Mouse (Mus musculus) hindbrain, embryonic 12.5 days (tissue): ENCODE measurements around the gene Cers2. TPM values are rescaled to one million over a fixed set of nuclear protein-coding genes. Genes with fewer than 3 reads are reported as not detected.
"Not testable (repeated sequence)": the region's sequence is repeated elsewhere in the genome, so short reads cannot be mapped to it uniquely, and the experiment has no call there.

Experiments
- ATAC-seq: fragments of 200-750 bp; cut with Nextera tagmentation; 2 replicates; pipeline ENCODE4 v1.8.0; 2017; ENCODE audit warnings: moderate TSS enrichment; ENCODE audit not compliant: low FRiP score
- H3K27ac ChIP-seq: fragments of 300-500 bp; sonication (generic); 2 replicates; pipeline ENCODE4 v1.5.1; 2016; ENCODE audit warnings: mild to moderate bottlenecking
- H3K27me3 ChIP-seq: fragments of 300-500 bp; sonication (generic); 2 replicates; pipeline ENCODE4 v1.6.1; 2016; ENCODE audit warnings: mild to moderate bottlenecking
- H3K36me3 ChIP-seq: fragments of 300-500 bp; sonication (generic); 2 replicates; pipeline ENCODE4 v1.6.1; 2016; ENCODE audit warnings: mild to moderate bottlenecking
- H3K4me1 ChIP-seq: fragments of 300-500 bp; sonication (generic); 2 replicates; pipeline ENCODE4 v1.6.1; 2016
- H3K4me2 ChIP-seq: fragments of 300-500 bp; sonication (generic); replicated peaks from 2 replicates; pipeline ENCODE4 v1.6.1; 2016; ENCODE audit warnings: mild to moderate bottlenecking
- H3K4me3 ChIP-seq: fragments of 300-500 bp; sonication (generic); 2 replicates; pipeline ENCODE4 v1.5.1; 2016; ENCODE audit warnings: mild to moderate bottlenecking
- H3K9ac ChIP-seq: fragments of 300-500 bp; sonication (generic); 2 replicates; pipeline ENCODE4 v1.6.1; 2016; ENCODE audit warnings: mild to moderate bottlenecking, moderate library complexity
- H3K9me3 ChIP-seq: fragments of 300-500 bp; sonication (generic); replicated peaks from 2 replicates; pipeline ENCODE4 v1.6.1; 2016; ENCODE audit warnings: mild to moderate bottlenecking
- WGBS: fragments of 180-500 bp; shearing (Covaris S2); methylation state at CpG from one replicate; pipeline ENCODE4 v1.1.7; 2016; 5-methylcytosine and 5-hydroxymethylcytosine counted together
- polyA plus RNA-seq: library from polyadenylated mRNA; unstranded; fragments of >200 nt; fragmentation: Nextera tagmentation; extraction: Ambion mirVana; gene quantifications from 2 replicates; pipeline ENCODE4 v1.2.1, GENCODE M21; 2016

The Cers2 gene
- polyA plus RNA-seq, 1 experiment from 2014 or later, result 115 TPM

GRCm38 (mm10) chr3:95328803-95329404, 14.3 kb downstream of the Cers2 start:
- H3K4me2 ChIP-seq, result no peak overlapping the region
- H3K9ac ChIP-seq, result no peak overlapping the region
- ATAC-seq, result no peak
- no peak overlapping the region for H3K4me3 ChIP-seq
- no peaks in the 10 kb centered on the region for H3K4me1 ChIP-seq
- peaks cover 83% of the 10 kb centered on the region for H3K36me3 ChIP-seq
- no peaks in the 10 kb centered on the region for H3K27me3 ChIP-seq
- no peaks in the 10 kb centered on the region for H3K9me3 ChIP-seq
- 98% methylated on average over 1 of the region's 1 CpGs for WGBS
- H3K27ac ChIP-seq, result no peak overlapping the region

GRCm38 (mm10) chr3:95331528-95331927, 16.9 kb downstream of the Cers2 start:
- 75% methylated on average over 1 of the region's 1 CpGs for WGBS
- H3K36me3 ChIP-seq, result peaks cover 79% of the 10 kb centered on the region

GRCm38 (mm10) chr3:95337345-95337744, 22.8 kb downstream of the Cers2 start:
- no peaks in the 10 kb centered on the region for H3K27me3 ChIP-seq
- H3K4me3 ChIP-seq, result no peak overlapping the region
- no peak for ATAC-seq
- H3K9ac ChIP-seq, result no peak overlapping the region
- H3K9me3 ChIP-seq, result no peaks in the 10 kb centered on the region
- H3K36me3 ChIP-seq, result peaks cover 94% of the 10 kb centered on the region
- H3K27ac ChIP-seq, result no peak overlapping the region
- no peak overlapping the region for H3K4me2 ChIP-seq
- no peaks in the 10 kb centered on the region for H3K4me1 ChIP-seq
- 94% methylated on average over 4 of the region's 4 CpGs for WGBS

More at GRCm38 (mm10) chr3:95331528-95331927, 16.9 kb downstream of the Cers2 start:
- no peak overlapping the region for H3K4me2 ChIP-seq
- H3K9me3 ChIP-seq, result no peaks in the 10 kb centered on the region
- no peak overlapping the region for H3K4me3 ChIP-seq
- H3K4me1 ChIP-seq, result no peaks in the 10 kb centered on the region
- no peak for ATAC-seq
- H3K27me3 ChIP-seq, result no peaks in the 10 kb centered on the region
- no peak overlapping the region for H3K27ac ChIP-seq
- no peak overlapping the region for H3K9ac ChIP-seq

- no peaks in the 10 kb centered on the region for H3K9me3 ChIP-seq
- H3K27ac ChIP-seq, result no peak overlapping the region
- H3K4me2 ChIP-seq, result no peak overlapping the region
- no peak overlapping the region for H3K4me3 ChIP-seq
- H3K27me3 ChIP-seq, result no peaks in the 10 kb centered on the region
- peaks cover 94% of the 10 kb centered on the region for H3K36me3 ChIP-seq
- no peak overlapping the region for H3K9ac ChIP-seq
- no peak for ATAC-seq
- H3K4me1 ChIP-seq, result no peaks in the 10 kb centered on the region
- WGBS, result 94% methylated on average over 4 of the region's 4 CpGs
These were observed 23.7 kb downstream of the Cers2 start for GRCm38 (mm10) chr3:95338251-95338650.

GRCm38 (mm10) chr3:95343356-95344000, 28.9 kb downstream of the Cers2 start:
- WGBS, result 97% methylated on average over 9 of the region's 9 CpGs
- not testable (repeated sequence) for ATAC-seq, H3K9ac ChIP-seq, H3K4me3 ChIP-seq, H3K4me2 ChIP-seq, H3K27ac ChIP-seq, H3K27me3 ChIP-seq, H3K4me1 ChIP-seq, H3K9me3 ChIP-seq
- peaks cover 87% of the 10 kb centered on the region for H3K36me3 ChIP-seq

GRCm38 (mm10) chr3:95346454-95346853, 31.9 kb downstream of the Cers2 start:
- no peak for ATAC-seq
- H3K4me1 ChIP-seq, result no peaks in the 10 kb centered on the region
- no peak overlapping the region for H3K4me2 ChIP-seq
- H3K27me3 ChIP-seq, result no peaks in the 10 kb centered on the region
- H3K9me3 ChIP-seq, result no peaks in the 10 kb centered on the region
- peaks cover 82% of the 10 kb centered on the region for H3K36me3 ChIP-seq
- no peak overlapping the region for H3K4me3 ChIP-seq
- 95% methylated on average over 7 of the region's 7 CpGs for WGBS
- H3K9ac ChIP-seq, result no peak overlapping the region
- H3K27ac ChIP-seq, result no peak overlapping the region

GRCm38 (mm10) chr3:95348343-95348742, 33.8 kb downstream of the Cers2 start:
- H3K9me3 ChIP-seq, H3K27me3 ChIP-seq, H3K4me1 ChIP-seq, H3K4me2 ChIP-seq, ATAC-seq, H3K9ac ChIP-seq, H3K4me3 ChIP-seq, H3K27ac ChIP-seq: not testable (repeated sequence)
- H3K36me3 ChIP-seq, result peaks cover 75% of the 10 kb centered on the region
- WGBS, result 93% methylated on average over 5 of the region's 5 CpGs

- Histone ChIP-seq H3K4me2 (no peak overlapping the region), H3K27me3 (no peaks in the 10 kb centered on the region), H3K9ac (no peak overlapping the region), H3K27ac (no peak overlapping the region), H3K4me1 (no peaks in the 10 kb centered on the region), H3K36me3 (peaks cover 73% of the 10 kb centered on the region), H3K4me3 (no peak overlapping the region), H3K9me3 (no peaks in the 10 kb centered on the region)
- no peak for ATAC-seq
These were observed 34.9 kb downstream of the Cers2 start for GRCm38 (mm10) chr3:95349491-95349890.

GRCm38 (mm10) chr3:95355911-95356544, 41.4 kb downstream of the Cers2 start:
- Histone ChIP-seq H3K4me3 (peak overlapping the region; percentile 56), H3K9ac (0 out of 2 replicates have a peak overlapping the region, but pooled peaks have one; percentile 45), H3K4me2 (peak overlapping the region; percentile 49), H3K36me3 (peaks cover 17% of the 10 kb centered on the region)
- WGBS, result 31% methylated on average over 8 of the region's 19 CpGs
- H3K27me3 ChIP-seq, H3K9me3 ChIP-seq, H3K4me1 ChIP-seq, ATAC-seq, H3K27ac ChIP-seq: not testable (repeated sequence)

- H3K36me3 ChIP-seq, result peaks cover 13% of the 10 kb centered on the region
- not testable (repeated sequence) for H3K27me3 ChIP-seq, H3K4me1 ChIP-seq, H3K9me3 ChIP-seq
- peak; percentile 97 for ATAC-seq
- WGBS, result under 1% methylated on average over 37 of the region's 57 CpGs
- H3K4me2 ChIP-seq, result peak within 1 kb of the TSS; percentile 49
- H3K4me3 ChIP-seq, result peak within 1 kb of the TSS; percentile 56
- H3K9ac ChIP-seq, result peak within 1 kb of the TSS; percentile 75
- peak within 1 kb of the TSS; percentile 44; the same call in 1 of the 2 replicates for H3K27ac ChIP-seq
These were observed 42.3 kb downstream of the Cers2 start, which contains the start of gene Setdb1 for GRCm38 (mm10) chr3:95356701-95357449. Gene Setdb1 (minus strand): TSS chr3:95357202.

GRCm38 (mm10) chr3:95357746-95358145, 43.2 kb downstream of the Cers2 start:
- H3K4me1 ChIP-seq, result peaks cover 5% of the 10 kb centered on the region; the same call in 1 of the 2 replicates
- no peak overlapping the region for H3K4me2 ChIP-seq
- 90% methylated on average over 2 of the region's 2 CpGs for WGBS
- H3K9ac ChIP-seq, result no peak overlapping the region
- no peak overlapping the region for H3K4me3 ChIP-seq
- no peaks in the 10 kb centered on the region for H3K27me3 ChIP-seq
- no peak overlapping the region for H3K27ac ChIP-seq
- peaks cover 12% of the 10 kb centered on the region for H3K36me3 ChIP-seq
- no peaks in the 10 kb centered on the region for H3K9me3 ChIP-seq
- ATAC-seq, result no peak

- not testable (repeated sequence) for H3K4me1 ChIP-seq, H3K36me3 ChIP-seq, ATAC-seq, H3K27ac ChIP-seq, H3K9ac ChIP-seq, H3K4me3 ChIP-seq, H3K9me3 ChIP-seq, H3K4me2 ChIP-seq, H3K27me3 ChIP-seq
- WGBS, result 84% methylated on average over 3 of the region's 3 CpGs
These were observed 45.7 kb downstream of the Cers2 start for GRCm38 (mm10) chr3:95360276-95360675.
